Mouse (Mus musculus): ENCODE measurements at regions not wholly inside any gene's neighbourhood (a gene's known extent, or its start where the extent isn't known, plus 50 kb on each side); places are given as distances from the start of the nearest gene placed in this dataset.

- no peaks in the 10 kb centered on the region; a peak in 1 of 4 replicates for H3K27me3 ChIP-seq (ENCODE audit: control insufficient read depth in 1 of 2, insufficient read depth in 2 of 2, low read length in 2 of 2)
- DNase-seq (ENCODE audit: low read depth, low spot score) = no peak
- no peaks in the 10 kb centered on the region for H3K9me3 ChIP-seq (replicated peaks; ENCODE audit: insufficient read depth, low read length)
- no peak overlapping the region for H3K4me3 ChIP-seq (ENCODE audit: control insufficient read depth in 1 of 2, insufficient read depth in 1 of 2, low read depth in 2 of 2, low read length in 2 of 2)
- H3K9ac ChIP-seq (ENCODE audit: control insufficient read depth, low read depth, low read length, poor library complexity, severe bottlenecking) = no peak overlapping the region
- no peaks in the 10 kb centered on the region for H3K4me1 ChIP-seq (ENCODE audit: control insufficient read depth in 1 of 2, insufficient read depth in 2 of 2, low read length in 2 of 2)
- no peaks in the 10 kb centered on the region for H3K36me3 ChIP-seq (ENCODE audit: control insufficient read depth in 1 of 2, insufficient read depth in 2 of 2, low read length in 2 of 2)
- H3K27ac ChIP-seq (ENCODE audit: control insufficient read depth, low read depth, low read length) = no peak overlapping the region
- TF ChIP-seq MYB (IDR thresholded peaks at IDR 0.05; ENCODE audit: low read depth, low read length) (no peak), MYC (IDR thresholded peaks at IDR 0.05; ENCODE audit: low read depth, low read length) (no peak), CHD1 (IDR thresholded peaks at IDR 0.05; ENCODE audit: low read depth, low read length) (no peak), KAT2A (conservative IDR thresholded peaks at IDR 0.05; ENCODE audit: low read depth, low read length) (no peak), NRF1 (IDR thresholded peaks at IDR 0.05; ENCODE audit: insufficient read depth, low read depth, low read length, poor library complexity, severe bottlenecking) (no peak), RCOR1 (IDR thresholded peaks at IDR 0.05; ENCODE audit: low read depth, low read length) (no peak), TCF12 (IDR thresholded peaks at IDR 0.05; ENCODE audit: low read depth, low read length) (no peak), ZKSCAN1 (IDR thresholded peaks at IDR 0.05; ENCODE audit: low read depth, low read length) (no peak), GABPA (IDR thresholded peaks at IDR 0.05; ENCODE audit: low read depth, low read length) (no peak)
- no peaks in the 10 kb centered on the region for H3K79me2 ChIP-seq (ENCODE audit: control insufficient read depth, insufficient read depth, low read length, poor library complexity)
These were observed 351.3 kb upstream of the Ccdc54 start for GRCm38 (mm10) chr16:50942291-50942690.

DNA sequence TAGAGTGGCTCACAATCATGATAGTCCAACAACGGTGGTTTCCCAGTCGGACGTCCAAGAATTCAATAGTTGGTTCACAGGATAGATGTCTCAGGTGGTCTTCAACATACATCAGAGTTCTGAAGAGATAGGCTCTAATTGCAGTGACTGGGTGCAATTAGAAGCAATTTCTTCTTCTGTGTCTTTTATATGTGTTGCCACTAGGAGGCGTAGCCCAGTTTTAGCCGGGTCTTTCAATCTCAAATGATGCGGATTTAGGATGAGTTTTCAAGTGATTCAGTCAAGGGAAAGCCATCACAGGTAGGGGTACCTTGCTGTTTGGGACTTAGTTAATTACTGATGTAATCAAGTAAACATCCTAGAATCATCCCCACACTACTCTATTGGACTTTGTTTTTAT, 348.4 kb upstream of the Ccdc54 start:
- no peaks in the 10 kb centered on the region for H3K79me2 ChIP-seq (ENCODE audit: control insufficient read depth, insufficient read depth, low read length, poor library complexity)
- peak; percentile 4 for DNase-seq (ENCODE audit: low read depth, low spot score)

DNA sequence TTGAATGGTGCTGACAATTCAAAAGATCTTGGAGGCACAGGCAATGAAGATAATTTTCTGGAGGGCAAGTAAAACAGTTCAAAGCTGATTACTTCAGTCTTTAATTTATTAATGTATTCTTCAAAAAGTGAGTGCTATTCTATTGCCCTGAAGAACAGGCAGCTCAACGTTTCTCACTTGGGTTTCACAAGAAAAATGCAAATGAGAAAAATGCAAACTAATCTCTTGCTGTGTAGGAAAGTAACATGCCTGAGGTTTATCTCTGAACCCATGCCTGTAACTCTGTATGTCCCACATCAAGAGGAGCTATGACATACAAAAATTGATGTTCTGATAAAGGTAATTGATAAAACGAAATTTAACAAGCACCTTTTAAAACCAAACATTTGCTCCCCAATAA, 316.8 kb upstream of the Ccdc54 start:
- Histone ChIP-seq H3K4me1 (ENCODE audit: control insufficient read depth in 1 of 2, insufficient read depth in 2 of 2, low read length in 2 of 2) (no peaks in the 10 kb centered on the region), H3K36me3 (ENCODE audit: control insufficient read depth in 1 of 2, insufficient read depth in 2 of 2, low read length in 2 of 2) (no peaks in the 10 kb centered on the region), H3K9me3 (replicated peaks; ENCODE audit: insufficient read depth, low read length) (no peaks in the 10 kb centered on the region), H3K27me3 (ENCODE audit: control insufficient read depth in 1 of 2, insufficient read depth in 2 of 2, low read length in 2 of 2) (no peaks in the 10 kb centered on the region), H3K27ac (ENCODE audit: control insufficient read depth, low read depth, low read length) (no peak overlapping the region), H3K4me3 (ENCODE audit: control insufficient read depth in 1 of 2, insufficient read depth in 1 of 2, low read depth in 2 of 2, low read length in 2 of 2) (no peak overlapping the region), H3K9ac (ENCODE audit: control insufficient read depth, low read depth, low read length, poor library complexity, severe bottlenecking) (no peak overlapping the region), H3K79me2 (ENCODE audit: control insufficient read depth, insufficient read depth, low read length, poor library complexity) (no peaks in the 10 kb centered on the region)
- no peak for DNase-seq (ENCODE audit: low read depth, low spot score)
- TF ChIP-seq KAT2A (conservative IDR thresholded peaks at IDR 0.05; ENCODE audit: low read depth, low read length) (no peak), MAFK (IDR thresholded peaks at IDR 0.05; ENCODE audit: borderline replicate concordance, low read depth, low read length) (no peak), GATA1 (IDR thresholded peaks at IDR 0.05; ENCODE audit: low read depth, low read length) (no peak), ELF1 (IDR thresholded peaks at IDR 0.05; ENCODE audit: low read depth, low read length) (no peak), CHD2 (IDR thresholded peaks at IDR 0.05; ENCODE audit: low read length) (no peak), ZKSCAN1 (IDR thresholded peaks at IDR 0.05; ENCODE audit: low read depth, low read length) (no peak), ZC3H11A (IDR thresholded peaks at IDR 0.05; ENCODE audit: low read depth, low read length) (no peak), ETS1 (IDR thresholded peaks at IDR 0.05; ENCODE audit: low read depth, low read length) (no peak), POLR2AphosphoS5 (IDR thresholded peaks at IDR 0.05; ENCODE audit: borderline replicate concordance, low read depth, low read length) (no peak), POLR2A (IDR thresholded peaks at IDR 0.05; ENCODE audit: control insufficient read depth in 1 of 2, insufficient read depth in 1 of 2, low read depth in 1 of 2, low read length in 2 of 2, poor library complexity in 1 of 2) (no peak), EP300 (IDR thresholded peaks at IDR 0.05; ENCODE audit: low read depth in 1 of 2, low read length in 2 of 2) (no peak), SIN3A (IDR thresholded peaks at IDR 0.05; ENCODE audit: low read length) (no peak), TCF12 (IDR thresholded peaks at IDR 0.05; ENCODE audit: low read depth, low read length) (no peak), ZMIZ1 (IDR thresholded peaks at IDR 0.05; ENCODE audit: low read depth, low read length) (no peak), NRF1 (IDR thresholded peaks at IDR 0.05; ENCODE audit: insufficient read depth, low read depth, low read length, poor library complexity, severe bottlenecking) (no peak), MYC (IDR thresholded peaks at IDR 0.05; ENCODE audit: low read depth, low read length) (no peak), E2F4 (IDR thresholded peaks at IDR 0.05; ENCODE audit: borderline replicate concordance, low read depth, low read length) (no peak), HCFC1 (IDR thresholded peaks at IDR 0.05; ENCODE audit: low read depth, low read length) (no peak), USF1 (IDR thresholded peaks at IDR 0.05; ENCODE audit: low read depth, low read length) (no peak)

More for the DNA sequence above, 348.4 kb upstream of the Ccdc54 start:
- H3K9ac ChIP-seq (ENCODE audit: control insufficient read depth, low read depth, low read length, poor library complexity, severe bottlenecking) = no peak overlapping the region
- no peak for TF ChIP-seq MAZ (IDR thresholded peaks at IDR 0.05; ENCODE audit: low read depth, low read length)
- peak in 2 of 3 experiments; percentile 17 to 34; a peak in 3 of 6 replicates for TF ChIP-seq CTCF (IDR thresholded peaks at IDR 0.05 in 2 of 3, conservative IDR thresholded peaks at IDR 0.05 in 1 of 3; ENCODE audit: control insufficient read depth in 1 of 3, insufficient read depth in 1 of 3, low read depth in 2 of 3, low read length in 3 of 3, poor library complexity in 1 of 3, severe bottlenecking in 1 of 3)
- 0 out of 2 replicates have a peak, but pooled peaks have one; percentile 36 for TF ChIP-seq SMC3 (IDR thresholded peaks at IDR 0.05; ENCODE audit: low read depth, low read length)
- peak; percentile 4; the same call in 1 of the 2 replicates for TF ChIP-seq RAD21 (IDR thresholded peaks at IDR 0.05; ENCODE audit: low read depth, low read length)
- TF ChIP-seq BHLHE40 (IDR thresholded peaks at IDR 0.05; ENCODE audit: borderline replicate concordance, low read depth, low read length) = no peak
- H3K27me3 ChIP-seq (ENCODE audit: control insufficient read depth in 1 of 2, insufficient read depth in 2 of 2, low read length in 2 of 2) = no peaks in the 10 kb centered on the region; a peak in 1 of 4 replicates
- no peaks in the 10 kb centered on the region for H3K4me1 ChIP-seq (ENCODE audit: control insufficient read depth in 1 of 2, insufficient read depth in 2 of 2, low read length in 2 of 2)
- no peak overlapping the region for H3K4me3 ChIP-seq (ENCODE audit: control insufficient read depth in 1 of 2, insufficient read depth in 1 of 2, low read depth in 2 of 2, low read length in 2 of 2)
- H3K27ac ChIP-seq (ENCODE audit: control insufficient read depth, low read depth, low read length) = no peak overlapping the region
- no peaks in the 10 kb centered on the region for H3K36me3 ChIP-seq (ENCODE audit: control insufficient read depth in 1 of 2, insufficient read depth in 2 of 2, low read length in 2 of 2)
- H3K9me3 ChIP-seq (replicated peaks; ENCODE audit: insufficient read depth, low read length) = no peaks in the 10 kb centered on the region

Measured in MEL (cell line).